Mouse (Mus musculus) CH12F3 (cell line): ENCODE measurements at regions not wholly inside any gene's neighbourhood (a gene's known extent, or its start where the extent isn't known, plus 50 kb on each side); places are given as distances from the start of the nearest gene placed in this dataset.

Experiments used
- in situ Hi-C: fragments of 300-500 bp; cut with MboI; formaldehyde crosslinking; loops from 2 replicates; pipeline ENCODE4 v1.14.3; 2020; ENCODE audit warnings: low sequenced_read_pairs

DNA sequence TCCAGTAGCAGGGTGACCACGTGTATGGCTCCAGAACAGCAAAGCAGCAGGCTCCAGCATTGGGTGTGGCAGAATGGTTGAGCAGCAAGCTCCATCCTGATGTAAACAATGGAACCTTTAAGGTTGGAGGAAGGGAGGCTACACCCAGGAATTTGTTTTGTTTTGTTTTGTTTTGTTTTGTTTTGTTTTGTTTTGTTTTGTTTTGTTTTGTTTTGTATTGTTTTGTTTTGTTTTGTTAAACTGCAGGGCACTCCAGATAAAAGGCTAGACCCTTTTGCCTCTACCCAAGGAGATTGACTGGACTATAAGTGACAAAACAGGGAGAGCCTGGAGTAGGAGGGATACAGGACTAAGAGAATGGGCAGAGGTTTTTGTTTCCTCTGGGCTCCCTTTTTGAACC lies 647.5 kb downstream of the Kcnj3 start:
- in situ Hi-C loops: no loop called here

GRCm38 (mm10) chr2:56109531-56109930 lies 673.8 kb downstream of the Kcnj3 start:
- in situ Hi-C loops: loop anchor here (25.0 kb wide), 2 partner anchors 1278 to 1803 kb away; no protein-coding TSS in a partner anchor

DNA sequence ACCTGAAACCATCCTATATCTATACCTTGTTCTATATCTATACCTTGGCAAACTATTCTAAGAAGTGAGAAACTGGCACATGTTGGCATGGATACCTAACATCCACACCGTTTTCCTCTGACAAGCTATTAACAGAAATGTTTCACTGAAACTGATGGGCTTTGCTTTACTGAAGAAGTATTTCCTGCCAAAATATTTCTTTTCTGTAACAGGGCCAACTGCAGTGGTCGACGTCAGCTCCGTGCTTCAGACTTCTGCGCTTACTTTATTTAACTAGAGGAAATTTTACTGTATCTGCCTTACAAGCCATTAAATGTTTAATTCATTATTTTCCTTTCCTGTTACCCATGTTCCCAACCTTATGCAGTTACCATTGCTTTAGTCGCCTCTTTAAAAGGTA lies 674.2 kb downstream of the Kcnj3 start:
- in situ Hi-C loops: loop anchor here (25.0 kb wide), 2 partner anchors 1277 to 1802 kb away; no protein-coding TSS in a partner anchor

DNA sequence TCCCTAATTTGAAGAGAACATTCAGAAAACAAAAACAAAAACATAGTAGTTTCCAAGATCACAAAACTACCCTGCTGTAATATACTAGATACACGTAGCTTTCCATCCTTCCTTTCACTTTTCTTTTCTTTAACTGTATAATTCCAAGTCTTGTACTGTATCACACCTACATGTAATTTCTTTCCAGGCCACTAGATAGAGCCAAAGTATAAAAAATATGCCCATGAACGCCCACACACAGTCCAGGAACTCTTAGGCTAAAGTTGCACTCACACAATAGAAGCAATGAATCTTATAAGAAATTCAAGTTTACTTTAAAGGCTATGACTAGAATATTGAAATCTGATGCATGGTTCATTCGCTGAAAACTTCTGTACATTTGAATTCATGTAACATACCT lies 678.7 kb downstream of the Kcnj3 start:
- in situ Hi-C loops: loop anchor here (25.0 kb wide), 2 partner anchors 1273 to 1798 kb away; no protein-coding TSS in a partner anchor

GRCm38 (mm10) chr2:56119368-56119767 lies 683.6 kb downstream of the Kcnj3 start:
- in situ Hi-C loops: loop anchor here (25.0 kb wide), 2 partner anchors 1268 to 1793 kb away; no protein-coding TSS in a partner anchor

- in situ Hi-C loops: no loop called here
Observed at GRCm38 (mm10) chr2:56147107-56147615, 711.4 kb downstream of the Kcnj3 start.

DNA sequence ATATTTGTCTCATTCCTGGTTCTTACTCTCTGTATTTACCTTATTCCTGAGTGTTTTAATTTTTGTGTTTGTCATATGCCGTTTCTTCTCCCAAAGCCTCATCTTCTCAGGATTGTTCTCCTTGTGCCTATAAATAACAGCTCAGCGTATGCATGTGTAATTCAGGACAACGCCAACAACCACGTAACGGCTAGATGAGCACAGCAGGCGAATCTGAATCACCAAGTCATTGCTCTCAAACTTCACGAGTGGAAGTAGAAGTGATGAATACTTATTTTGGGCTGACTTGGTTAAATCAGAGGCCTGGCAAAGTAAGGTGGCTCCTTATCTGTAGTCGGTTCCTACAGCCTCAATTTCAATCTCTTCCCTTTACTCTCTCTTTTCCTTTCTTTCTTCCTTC lies 760.7 kb downstream of the Kcnj3 start:
- in situ Hi-C loops: no loop called here

- in situ Hi-C loops: no loop called here
Observed at GRCm38 (mm10) chr2:56227476-56227875, 791.7 kb downstream of the Kcnj3 start.

GRCm38 (mm10) chr2:56233042-56233441 lies 797.3 kb downstream of the Kcnj3 start:
- in situ Hi-C loops: no loop called here

- in situ Hi-C loops: no loop called here
Observed at GRCm38 (mm10) chr2:56257044-56257954, 821.5 kb downstream of the Kcnj3 start.

DNA sequence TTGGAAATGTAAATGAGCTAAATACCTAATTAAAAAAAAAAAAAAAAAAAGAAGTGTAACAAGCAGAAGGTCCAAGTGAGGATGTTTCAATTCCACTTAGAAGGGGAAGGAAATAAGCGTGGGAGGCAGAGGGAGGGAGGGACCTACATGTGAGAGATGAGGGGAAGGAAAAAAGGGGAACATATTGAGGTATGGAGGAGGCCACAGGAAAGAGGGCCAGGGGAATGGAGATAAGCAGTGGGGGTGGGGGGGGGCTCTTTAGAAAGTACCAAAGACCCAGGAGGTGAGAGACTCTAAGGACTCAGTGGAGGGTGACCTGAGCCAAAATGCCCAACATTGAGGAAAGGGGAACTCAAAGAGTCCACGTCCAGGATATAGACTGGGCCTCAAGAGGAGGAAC lies 818.9 kb downstream of the Nr4a2 start:
- in situ Hi-C loops: no loop called here

- in situ Hi-C loops: no loop called here
Observed at GRCm38 (mm10) chr2:56321692-56322091, 802.1 kb downstream of the Nr4a2 start.

DNA sequence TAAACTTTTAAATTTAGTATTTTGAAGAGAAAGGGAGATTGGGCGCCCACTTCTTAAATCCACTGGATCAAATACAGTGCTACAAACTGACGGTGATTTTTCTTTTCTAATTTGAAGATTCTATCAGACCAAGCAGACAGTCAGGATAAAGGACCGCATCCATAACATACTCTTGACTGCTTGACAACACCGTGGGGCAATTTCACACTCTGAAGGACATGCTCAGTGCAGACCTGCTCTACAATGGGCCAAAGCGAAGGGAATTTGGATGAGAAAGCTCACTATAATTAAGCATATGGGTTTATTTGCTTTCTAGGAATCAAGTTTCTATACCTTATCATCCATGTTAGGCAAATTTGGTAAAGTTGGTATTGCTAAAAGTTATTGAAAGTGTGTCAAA lies 801.3 kb downstream of the Nr4a2 start:
- in situ Hi-C loops: no loop called here

DNA sequence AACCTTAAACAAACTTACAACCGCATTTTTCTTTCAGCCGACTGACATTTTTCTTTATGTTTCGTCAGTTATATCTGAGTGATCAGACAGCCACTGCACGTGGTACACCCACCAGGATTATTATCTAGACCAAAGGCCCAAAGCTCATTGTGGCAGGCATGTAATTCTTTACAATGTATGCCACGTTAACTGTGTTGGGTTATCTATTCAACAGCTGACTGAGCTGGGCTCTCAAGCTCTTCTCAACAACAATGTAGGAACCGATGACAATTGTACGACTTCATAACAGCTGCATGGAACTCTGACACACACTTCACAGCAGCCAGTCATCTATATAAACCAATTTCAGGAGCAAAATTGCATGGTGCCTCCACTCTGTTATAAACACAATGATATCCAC lies 787.8 kb downstream of the Nr4a2 start:
- in situ Hi-C loops: no loop called here

DNA sequence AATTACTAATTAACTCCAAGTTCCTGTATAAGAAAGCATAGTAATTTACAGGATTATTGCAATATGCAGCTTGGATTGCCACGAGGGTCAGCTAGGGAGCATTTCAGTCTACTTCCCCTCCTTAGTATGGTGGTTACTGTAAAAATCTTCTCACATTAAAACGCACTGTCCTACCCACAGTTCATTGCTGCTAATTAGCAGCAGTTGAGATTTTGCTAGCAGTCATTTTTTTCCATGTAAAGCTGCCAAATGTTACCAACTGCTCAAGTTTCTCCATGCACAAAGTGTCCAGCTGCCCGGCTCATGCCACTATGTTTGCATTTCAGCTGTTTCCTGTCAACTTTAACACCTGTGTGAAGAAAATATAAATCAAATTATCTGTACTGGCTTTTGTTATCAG lies 759.7 kb downstream of the Nr4a2 start:
- in situ Hi-C loops: no loop called here
